Comparison of ENCODE assay signal across 29 mouse cellular contexts in genomic region chr14:40919521-40919920, GRCm38 (mm10). TPM values are rescaled to one million over a fixed set of nuclear protein-coding genes. Genes with fewer than 3 reads are reported as not detected.
DNase-seq lines count a peak whose midpoint lies in the region; ATAC-seq and TF ChIP-seq lines count a peak whose summit lies in the region.
"Had no signal": no experiment of that assay in that cellular context is flagged by ENCODE, and none has a peak within 500 bp of the region (broad histone marks: within the 10 kb centered on the region; RNA-seq: fewer than 3 reads in every experiment).

No protein-coding gene starts in this region.

- TF ChIP-seq POLR2A in bone marrow macrophage, adult 2 months (IDR thresholded peaks at IDR 0.05; ENCODE audit: borderline replicate concordance, low read depth, low read length), result no peak

- no peaks in the 10 kb centered on the region for H3K27me3 ChIP-seq in liver, embryonic 16.5 days (ENCODE audit: control insufficient read depth, insufficient read depth, low read depth, low read length)
- H3K27me3 ChIP-seq in liver, embryonic 11.5 days (replicated peaks; ENCODE audit: control insufficient read depth, insufficient read depth, low read length), result no peaks in the 10 kb centered on the region
- no peaks in the 10 kb centered on the region for H3K27me3 ChIP-seq in intestine, embryonic 15.5 days (replicated peaks)
- H3K27me3 ChIP-seq: embryonic facial prominence, embryonic 15.5 days; forebrain, embryonic 15.5 days; heart, embryonic 13.5 days; megakaryocyte, embryonic 14.5 days; midbrain, embryonic 13.5 days; neural tube, embryonic 12.5 days; stomach, embryonic 15.5 days had no signal

- TF ChIP-seq CTCF in bone marrow macrophage, adult 2 months (IDR thresholded peaks at IDR 0.05; ENCODE audit: low read depth, low read length), result no peak

- no peak for ATAC-seq in liver, embryonic 16.5 days (ENCODE audit: low read depth)
- no peak for ATAC-seq in liver, embryonic 11.5 days (replicated peaks; ENCODE audit: low FRiP score)
- ATAC-seq in hematopoietic stem cell, adult 5-6 weeks (replicated peaks in 1 of 2; ENCODE audit: insufficient read depth in 1 of 2, low FRiP score in 2 of 2, low TSS enrichment in 1 of 2, low read depth in 1 of 2, poor library complexity in 2 of 2, severe bottlenecking in 2 of 2), result peak; percentile 34 to 38; a peak in 3 of 4 replicates
- peak; percentile 62 for ATAC-seq in monocyte, adult 5-6 weeks (replicated peaks; ENCODE audit: insufficient number of reproducible peaks, low FRiP score, low TSS enrichment, poor library complexity, severe bottlenecking)
- no peak for ATAC-seq in erythroblast, adult 5-6 weeks (replicated peaks; ENCODE audit: low FRiP score, poor library complexity, severe bottlenecking)
- no peak for ATAC-seq in intestine, embryonic 15.5 days
- ATAC-seq: activated CD4-positive, CD25-positive, alpha-beta regulatory T cell, adult 4 months; forebrain, embryonic 15.5 days; hindbrain, embryonic 16.5 days; intestine, embryonic 16.5 days; midbrain, embryonic 13.5 days had no signal

- no peak overlapping the region for H3K4me2 ChIP-seq in liver, embryonic 16.5 days (ENCODE audit: low read depth, low read length)
- no peak overlapping the region for H3K4me2 ChIP-seq in liver, embryonic 11.5 days
- H3K4me2 ChIP-seq in intestine, embryonic 15.5 days (replicated peaks), result no peak overlapping the region
- H3K4me2 ChIP-seq: embryonic facial prominence, embryonic 15.5 days; forebrain, embryonic 15.5 days; heart, embryonic 13.5 days; lung, embryonic 14.5 days; midbrain, embryonic 13.5 days; neural tube, embryonic 12.5 days; stomach, embryonic 15.5 days had no signal

- 49% methylated on average over 7 of the region's 7 CpGs for WGBS in liver, embryonic 16.5 days (ENCODE audit: insufficient replicate concordance)
- 64% methylated on average over 7 of the region's 7 CpGs for WGBS in liver, embryonic 11.5 days
- WGBS in intestine, embryonic 15.5 days, result 81% methylated on average over 7 of the region's 7 CpGs

- H3K27ac ChIP-seq in liver, embryonic 16.5 days (ENCODE audit: low read length), result peak overlapping the region; percentile 4; the same call in 1 of the 2 replicates
- no peak overlapping the region for H3K27ac ChIP-seq in liver, embryonic 11.5 days (ENCODE audit: low read depth, low read length)
- peak overlapping the region; percentile 54 for H3K27ac ChIP-seq in bone marrow macrophage, adult 2 months (ENCODE audit: insufficient read depth, low read depth, low read length)
- no peak overlapping the region for H3K27ac ChIP-seq in intestine, embryonic 15.5 days
- H3K27ac ChIP-seq: embryonic facial prominence, embryonic 15.5 days; forebrain, embryonic 15.5 days; heart, adult 2 months; heart, embryonic 13.5 days; left cerebral cortex, adult 2 months; midbrain, embryonic 13.5 days; neural tube, embryonic 12.5 days; stomach, embryonic 15.5 days had no signal

- no peak overlapping the region for H3K4me3 ChIP-seq in liver, embryonic 16.5 days (ENCODE audit: low read depth, low read length)
- no peak overlapping the region for H3K4me3 ChIP-seq in liver, embryonic 11.5 days (ENCODE audit: low read depth, low read length)
- H3K4me3 ChIP-seq in bone marrow macrophage, adult 2 months (ENCODE audit: insufficient read depth, low read length), result no peak overlapping the region
- no peak overlapping the region for H3K4me3 ChIP-seq in intestine, embryonic 15.5 days (replicated peaks)
- H3K4me3 ChIP-seq: embryonic facial prominence, embryonic 15.5 days; forebrain, embryonic 15.5 days; heart, adult 2 months; heart, embryonic 13.5 days; left cerebral cortex, adult 2 months; megakaryocyte, embryonic 14.5 days; midbrain, embryonic 13.5 days; neural tube, embryonic 12.5 days; stomach, embryonic 15.5 days had no signal

- peaks cover 19% of the 10 kb centered on the region for H3K4me1 ChIP-seq in liver, embryonic 16.5 days (ENCODE audit: control insufficient read depth, low read depth, low read length)
- H3K4me1 ChIP-seq in liver, embryonic 11.5 days (replicated peaks; ENCODE audit: control insufficient read depth, insufficient read depth, low read length), result peaks cover 26% of the 10 kb centered on the region
- peaks cover 68% of the 10 kb centered on the region for H3K4me1 ChIP-seq in bone marrow macrophage, adult 2 months (ENCODE audit: control insufficient read depth, insufficient read depth, low read length)
- peaks cover 13% of the 10 kb centered on the region for H3K4me1 ChIP-seq in intestine, embryonic 15.5 days (replicated peaks)
- H3K4me1 ChIP-seq: forebrain, embryonic 15.5 days had no signal

- no peak for DNase-seq in liver, embryonic 11.5 days (ENCODE audit: low spot score)
- DNase-seq: adrenal gland, adult 8-10 months; cerebellum, adult 8-10 months; cerebellum, postnatal 36 days; gastrocnemius, postnatal 25 days; heart, adult 2 months; heart, postnatal 14 days; kidney, adult 9 months; kidney, postnatal 4 days; lung, embryonic 14.5 days; retina, postnatal 1 day; thymus, postnatal 4 days had no signal

- H3K9ac ChIP-seq in liver, embryonic 16.5 days (ENCODE audit: low read depth, low read length), result no peak overlapping the region
- no peak overlapping the region for H3K9ac ChIP-seq in liver, embryonic 11.5 days (ENCODE audit: low read depth, low read length)
- H3K9ac ChIP-seq in intestine, embryonic 15.5 days, result no peak overlapping the region
- H3K9ac ChIP-seq: embryonic facial prominence, embryonic 15.5 days; forebrain, embryonic 15.5 days; lung, embryonic 14.5 days; midbrain, embryonic 13.5 days; neural tube, embryonic 12.5 days; stomach, embryonic 15.5 days had no signal

- no peaks in the 10 kb centered on the region for H3K9me3 ChIP-seq in liver, embryonic 16.5 days (replicated peaks; ENCODE audit: control insufficient read depth, low read length)
- no peaks in the 10 kb centered on the region for H3K9me3 ChIP-seq in liver, embryonic 11.5 days (ENCODE audit: control insufficient read depth, low read length)
- H3K9me3 ChIP-seq in intestine, embryonic 15.5 days, result no peaks in the 10 kb centered on the region
- H3K9me3 ChIP-seq: embryonic facial prominence, embryonic 15.5 days; forebrain, embryonic 15.5 days; heart, embryonic 13.5 days; megakaryocyte, embryonic 14.5 days; midbrain, embryonic 13.5 days; neural tube, embryonic 12.5 days; stomach, embryonic 15.5 days had no signal

- H3K36me3 ChIP-seq in liver, embryonic 16.5 days (ENCODE audit: control insufficient read depth, insufficient read depth), result peaks cover 9% of the 10 kb centered on the region
- H3K36me3 ChIP-seq in liver, embryonic 11.5 days (ENCODE audit: control insufficient read depth, insufficient read depth, low read length), result peaks cover 3% of the 10 kb centered on the region; the same call in 1 of the 2 replicates
- no peaks in the 10 kb centered on the region for H3K36me3 ChIP-seq in intestine, embryonic 15.5 days

RNA-seq across cellular contexts. Expression of gene Sh2d4b, which starts 26.5 kb away (rescaled TPM):
- polyA plus RNA-seq in liver, embryonic 16.5 days (2015; fragmentation: Nextera tagmentation; extraction: Ambion mirVana), result 0.05 and 0.08 TPM in 2 replicates
- polyA plus RNA-seq in liver, embryonic 11.5 days (2014; fragmentation: Nextera tagmentation; extraction: Ambion mirVana), result 0.43 and 0.86 TPM in 2 replicates
- 0.40 TPM in 1 of 2 replicates, not detected in the other for polyA plus RNA-seq in bone marrow macrophage, adult 2 months (2012; ENCODE audit: insufficient read depth, insufficient read length, missing spikeins)
- 0.35 and 1.1 TPM in 2 replicates for total RNA-seq in hematopoietic stem cell, adult 5-6 weeks (2017)
- total RNA-seq in monocyte, adult 5-6 weeks (2017), result 1.1 to 4.8 TPM (median 1.5 TPM) in 3 replicates
- not detected in 2 replicates for total RNA-seq in erythroblast, adult 5-6 weeks (2015; ENCODE audit: low replicate concordance)
- 0.56 TPM in 1 of 2 replicates, not detected in the other for total RNA-seq in erythroblast, adult 5-6 weeks (2017; ENCODE audit: low replicate concordance)
- polyA plus RNA-seq in intestine, embryonic 15.5 days (2015; fragmentation: Nextera tagmentation; extraction: Ambion mirVana), result 0.13 and 0.14 TPM in 2 replicates
- polyA plus RNA-seq: activated CD4-positive, CD25-positive, alpha-beta regulatory T cell, adult 4 months had no signal

RNA-seq across cellular contexts. Expression of gene Tspan14, which starts 47.1 kb away (rescaled TPM):
- 29.1 and 30.0 TPM in 2 replicates for polyA plus RNA-seq in liver, embryonic 16.5 days (2015; fragmentation: Nextera tagmentation; extraction: Ambion mirVana)
- polyA plus RNA-seq in liver, embryonic 11.5 days (2014; fragmentation: Nextera tagmentation; extraction: Ambion mirVana), result 65.3 and 68.1 TPM in 2 replicates
- 71.8 and 88.3 TPM in 2 replicates for polyA plus RNA-seq in bone marrow macrophage, adult 2 months (2012; ENCODE audit: insufficient read depth, insufficient read length, missing spikeins)
- total RNA-seq in hematopoietic stem cell, adult 5-6 weeks (2017), result 57.2 and 76.9 TPM in 2 replicates
- 52.3 to 82.1 TPM (median 68.3 TPM) in 3 replicates for total RNA-seq in monocyte, adult 5-6 weeks (2017)
- 4.0 and 7.3 TPM in 2 replicates for total RNA-seq in erythroblast, adult 5-6 weeks (2015; ENCODE audit: low replicate concordance)
- 8.2 and 9.4 TPM in 2 replicates for total RNA-seq in erythroblast, adult 5-6 weeks (2017; ENCODE audit: low replicate concordance)
- 56.8 and 61.0 TPM in 2 replicates for polyA plus RNA-seq in intestine, embryonic 15.5 days (2015; fragmentation: Nextera tagmentation; extraction: Ambion mirVana)

Comparison
In these comparisons a context has a peak if more than half of its experiments do, and no peak if none do; other contexts are left out.
1. H3K27ac ChIP-seq: peak in liver, embryonic 16.5 days (single experiment) and bone marrow macrophage, adult 2 months (single experiment); none in liver, embryonic 11.5 days (single experiment) and intestine, embryonic 15.5 days (single experiment).
2. ATAC-seq: peak in hematopoietic stem cell, adult 5-6 weeks (2 of 2) and monocyte, adult 5-6 weeks (single experiment); none in liver, embryonic 16.5 days (single experiment), liver, embryonic 11.5 days (single experiment), erythroblast, adult 5-6 weeks (single experiment) and intestine, embryonic 15.5 days (single experiment).